In the genomic region with DNA sequence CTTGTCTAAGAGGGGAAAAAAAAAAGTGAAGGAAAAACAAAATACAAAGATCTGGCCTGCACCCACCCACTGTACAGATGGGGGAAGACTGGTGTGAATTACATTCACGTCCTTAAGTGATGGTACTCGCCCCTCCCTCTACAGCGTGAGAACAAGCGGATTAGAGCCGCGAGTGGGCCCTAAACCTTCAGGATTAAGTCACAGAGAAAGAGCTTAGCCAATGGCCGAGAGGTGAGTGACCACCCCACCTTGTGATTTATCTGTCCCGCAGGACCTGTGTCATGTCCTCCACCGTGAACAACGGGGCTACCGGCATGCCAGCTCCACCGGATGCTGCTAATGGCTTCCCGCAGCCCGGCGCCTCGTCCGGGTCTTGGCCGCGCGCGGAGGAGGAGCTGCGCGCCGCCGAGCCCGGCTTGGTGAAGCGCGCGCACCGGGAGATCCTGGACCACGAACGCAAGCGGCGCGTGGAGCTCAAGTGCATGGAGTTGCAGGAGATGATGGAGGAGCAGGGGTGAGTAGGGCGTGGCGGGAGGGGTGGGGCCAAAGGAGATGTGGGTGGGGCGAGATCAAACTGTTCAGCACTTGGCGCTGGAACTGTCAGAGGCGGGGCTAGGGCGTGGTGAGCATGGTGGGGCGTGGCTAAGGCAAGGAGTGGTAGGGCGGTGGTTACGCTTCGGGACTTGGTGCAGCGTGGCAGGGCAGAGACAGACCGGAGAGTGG, we compare ENCODE assay signal across 8 mouse cellular contexts. TPM values are rescaled to one million over a fixed set of nuclear protein-coding genes. Genes with fewer than 3 reads are reported as not detected.
DNase-seq lines count a peak whose midpoint lies in the region; ATAC-seq and TF ChIP-seq lines count a peak whose summit lies in the region.

No protein-coding gene starts in this region.

- peak overlapping the region; percentile 62 for H3K9ac ChIP-seq in forebrain, embryonic 14.5 days (ENCODE audit: low read length)
- H3K9ac ChIP-seq in hindbrain, embryonic 12.5 days, result peak overlapping the region; percentile 62
- H3K9ac ChIP-seq in lung, postnatal 0 days (replicated peaks; ENCODE audit: low read depth), result no peak overlapping the region

- peak overlapping the region; percentile 28 for H3K27ac ChIP-seq in forebrain, embryonic 14.5 days (ENCODE audit: low read depth, low read length)
- peak overlapping the region; percentile 61 for H3K27ac ChIP-seq in hindbrain, embryonic 12.5 days
- no peak overlapping the region for H3K27ac ChIP-seq in lung, postnatal 0 days (ENCODE audit: low read length)

- H3K27me3 ChIP-seq in forebrain, embryonic 14.5 days (replicated peaks; ENCODE audit: control insufficient read depth, insufficient read depth, low read length), result no peaks in the 10 kb centered on the region
- peaks cover 6% of the 10 kb centered on the region; the same call in 1 of the 2 replicates for H3K27me3 ChIP-seq in hindbrain, embryonic 12.5 days
- no peaks in the 10 kb centered on the region for H3K27me3 ChIP-seq in lung, postnatal 0 days (replicated peaks; ENCODE audit: insufficient read depth, low read length)

- H3K9me3 ChIP-seq in forebrain, embryonic 14.5 days (replicated peaks; ENCODE audit: control insufficient read depth, low read length), result no peaks in the 10 kb centered on the region
- H3K9me3 ChIP-seq in hindbrain, embryonic 12.5 days (replicated peaks), result no peaks in the 10 kb centered on the region
- no peaks in the 10 kb centered on the region for H3K9me3 ChIP-seq in lung, postnatal 0 days (ENCODE audit: low read length)

- under 1% methylated on average over 47 of the region's 47 CpGs for WGBS in forebrain, embryonic 14.5 days
- WGBS in hindbrain, embryonic 12.5 days, result under 1% methylated on average over 47 of the region's 47 CpGs
- WGBS in lung, postnatal 0 days, result 1% methylated on average over 46 of the region's 47 CpGs

- H3K36me3 ChIP-seq in forebrain, embryonic 14.5 days (ENCODE audit: control insufficient read depth, insufficient read depth, low read length), result no peaks in the 10 kb centered on the region
- no peaks in the 10 kb centered on the region for H3K36me3 ChIP-seq in hindbrain, embryonic 12.5 days
- no peaks in the 10 kb centered on the region for H3K36me3 ChIP-seq in lung, postnatal 0 days (ENCODE audit: insufficient read depth, low read length)

- no peak for TF ChIP-seq CTCF in lung, postnatal 0 days (IDR thresholded peaks at IDR 0.05)

- TF ChIP-seq EP300 in lung, postnatal 0 days (IDR thresholded peaks at IDR 0.05), result no peak

- H3K4me1 ChIP-seq in forebrain, embryonic 14.5 days (ENCODE audit: control insufficient read depth, insufficient read depth, low read length), result peaks cover 11% of the 10 kb centered on the region; the same call in 1 of the 2 replicates
- peaks cover 23% of the 10 kb centered on the region for H3K4me1 ChIP-seq in hindbrain, embryonic 12.5 days
- H3K4me1 ChIP-seq in lung, postnatal 0 days (ENCODE audit: insufficient read depth, low read depth, low read length), result peaks cover 4% of the 10 kb centered on the region; the same call in 1 of the 2 replicates

- peak; percentile 62 for DNase-seq in NIH3T3 (ENCODE audit: low read depth)
- DNase-seq in forebrain, embryonic 14.5 days (ENCODE audit: low spot score), result peak; percentile 90
- DNase-seq in layer of hippocampus, postnatal 14 days (ENCODE audit: low spot score in 2 of 2), result peak; percentile 49 to 67
- DNase-seq in lung, postnatal 0 days (ENCODE audit: low spot score), result peak; percentile 60
- peak; percentile 71 for DNase-seq in ovary, postnatal 36 days (ENCODE audit: low spot score)
- peak; percentile 52 for DNase-seq in thymus, postnatal 14 days

- H3K4me3 ChIP-seq in forebrain, embryonic 14.5 days (ENCODE audit: low read depth, low read length), result peak overlapping the region; percentile 41
- peak overlapping the region; percentile 47 for H3K4me3 ChIP-seq in hindbrain, embryonic 12.5 days
- H3K4me3 ChIP-seq in lung, postnatal 0 days (ENCODE audit: low read depth, low read length), result peak overlapping the region; percentile 10; the same call in 1 of the 2 replicates

- peak; percentile 72 for ATAC-seq in cerebellum, adult (ENCODE audit: insufficient number of reproducible peaks, low FRiP score, low TSS enrichment)
- peak; percentile 89 for ATAC-seq in forebrain, embryonic 14.5 days
- ATAC-seq in hindbrain, embryonic 12.5 days (ENCODE audit: low FRiP score), result peak; percentile 84
- peak; percentile 80 for ATAC-seq in lung, postnatal 0 days

- peak overlapping the region; percentile 78 for H3K4me2 ChIP-seq in forebrain, embryonic 14.5 days (ENCODE audit: low read length)
- H3K4me2 ChIP-seq in hindbrain, embryonic 12.5 days (replicated peaks), result peak overlapping the region; percentile 86
- peak overlapping the region; percentile 57 for H3K4me2 ChIP-seq in lung, postnatal 0 days (replicated peaks; ENCODE audit: low read depth, low read length)

RNA-seq across cellular contexts. Expression of gene Srrm3, which starts 28.2 kb away (rescaled TPM):
- 23.6 and 31.1 TPM in 2 replicates for polyA plus RNA-seq in forebrain, embryonic 14.5 days (2014; fragmentation: Nextera tagmentation; extraction: Ambion mirVana)
- 63.6 and 63.8 TPM in 2 replicates for polyA plus RNA-seq in hindbrain, embryonic 12.5 days (2016; fragmentation: Nextera tagmentation; extraction: Ambion mirVana)
- 10 to 100 TPM; 63.2 to 68.4 TPM for total RNA-seq in layer of hippocampus, postnatal 14 days (2021)
- polyA plus RNA-seq in lung, postnatal 0 days (2015; fragmentation: Nextera tagmentation; extraction: Ambion mirVana), result 0.05 TPM in 1 of 2 replicates, not detected in the other

RNA-seq across cellular contexts. Expression of gene Hspb1, which starts 52.8 kb away (rescaled TPM):
- polyA plus RNA-seq in forebrain, embryonic 14.5 days (2014; fragmentation: Nextera tagmentation; extraction: Ambion mirVana), result 6.6 and 8.1 TPM in 2 replicates
- 23.9 and 34.1 TPM in 2 replicates for polyA plus RNA-seq in hindbrain, embryonic 12.5 days (2016; fragmentation: Nextera tagmentation; extraction: Ambion mirVana)
- 10 to 100 TPM in 1 of 2 experiments, 1 to 10 TPM in 1; 7.1 to 10.5 TPM for total RNA-seq in layer of hippocampus, postnatal 14 days (2021)
- polyA plus RNA-seq in lung, postnatal 0 days (2015; fragmentation: Nextera tagmentation; extraction: Ambion mirVana), result 198 and 248 TPM in 2 replicates

RNA-seq across cellular contexts. Expression of gene Mdh2, which starts 56.6 kb away (rescaled TPM):
- 590 and 591 TPM in 2 replicates for polyA plus RNA-seq in forebrain, embryonic 14.5 days (2014; fragmentation: Nextera tagmentation; extraction: Ambion mirVana)
- 530 and 539 TPM in 2 replicates for polyA plus RNA-seq in hindbrain, embryonic 12.5 days (2016; fragmentation: Nextera tagmentation; extraction: Ambion mirVana)
- total RNA-seq in layer of hippocampus, postnatal 14 days (2021), result 100 to 1,000 TPM; 463 to 479 TPM
- 281 and 302 TPM in 2 replicates for polyA plus RNA-seq in lung, postnatal 0 days (2015; fragmentation: Nextera tagmentation; extraction: Ambion mirVana)

RNA-seq across cellular contexts. Expression of gene Styxl1, which starts 56.7 kb away (rescaled TPM):
- 0.52 TPM in 1 of 2 replicates, not detected in the other for polyA plus RNA-seq in forebrain, embryonic 14.5 days (2014; fragmentation: Nextera tagmentation; extraction: Ambion mirVana)
- polyA plus RNA-seq in hindbrain, embryonic 12.5 days (2016; fragmentation: Nextera tagmentation; extraction: Ambion mirVana), result 0.68 TPM in 1 of 2 replicates, not detected in the other
- total RNA-seq in layer of hippocampus, postnatal 14 days (2021), result under 1 TPM in 1 of 2 experiments, not detected in 1; 0.44 TPM
- 1.7 TPM in 2 replicates for polyA plus RNA-seq in lung, postnatal 0 days (2015; fragmentation: Nextera tagmentation; extraction: Ambion mirVana)

Comparison
In these comparisons a context has a peak if more than half of its experiments do, and no peak if none do; other contexts are left out.
1. RNA of gene Srrm3, which starts 28.2 kb away (polyA plus RNA-seq): 63.6 to 63.8 TPM in hindbrain, embryonic 12.5 days and 23.6 to 31.1 TPM in forebrain, embryonic 14.5 days; 0.05 TPM in lung, postnatal 0 days; every median in the first group is over 10 times any median in the second.
2. Peak in every context shown above with its lines, with median percentiles within 50 percentile points of each other: DNase-seq, ATAC-seq, H3K4me2 ChIP-seq and H3K4me3 ChIP-seq.